ENCODE assay signal across 9 mouse cellular contexts in genomic region chr11:57696207-57696676, GRCm38 (mm10). TPM values are rescaled to one million over a fixed set of nuclear protein-coding genes. Genes with fewer than 3 reads are reported as not detected.
DNase-seq lines count a peak whose midpoint lies in the region; ATAC-seq and TF ChIP-seq lines count a peak whose summit lies in the region.
"Had no signal": no experiment of that assay in that cellular context is flagged by ENCODE, and none has a peak within 500 bp of the region (broad histone marks: within the 10 kb centered on the region; RNA-seq: fewer than 3 reads in every experiment).

No protein-coding gene starts in this region.

- no peak for TF ChIP-seq CTCF in heart, postnatal 0 days (IDR thresholded peaks at IDR 0.05; ENCODE audit: low read depth)

- 0 out of 2 replicates have a peak, but pooled peaks cover 3% of the 10 kb centered on the region for H3K4me1 ChIP-seq in heart, postnatal 0 days (ENCODE audit: control insufficient read depth, insufficient read depth)
- peaks cover 13% of the 10 kb centered on the region; the same call in 1 of the 2 replicates for H3K4me1 ChIP-seq in brown adipose tissue, adult 24 weeks (ENCODE audit: control insufficient read depth, insufficient read depth, insufficient read length, low read length)
- peaks cover 33% of the 10 kb centered on the region for H3K4me1 ChIP-seq in forebrain, embryonic 13.5 days
- H3K4me1 ChIP-seq in midbrain, embryonic 10.5 days, result peaks cover 47% of the 10 kb centered on the region

- no peaks in the 10 kb centered on the region for H3K36me3 ChIP-seq in heart, postnatal 0 days (replicated peaks; ENCODE audit: control insufficient read depth, insufficient read depth, low read length)
- H3K36me3 ChIP-seq in forebrain, embryonic 13.5 days (ENCODE audit: poor library complexity, severe bottlenecking), result no peaks in the 10 kb centered on the region
- peaks cover 14% of the 10 kb centered on the region for H3K36me3 ChIP-seq in midbrain, embryonic 10.5 days

- H3K27me3 ChIP-seq in heart, postnatal 0 days (ENCODE audit: control insufficient read depth, insufficient read depth, low read length), result no peaks in the 10 kb centered on the region
- H3K27me3 ChIP-seq in forebrain, embryonic 13.5 days, result no peaks in the 10 kb centered on the region
- peaks cover 43% of the 10 kb centered on the region for H3K27me3 ChIP-seq in midbrain, embryonic 10.5 days (ENCODE audit: low read depth, poor library complexity, severe bottlenecking)
- H3K27me3 ChIP-seq: liver, embryonic 15.5 days had no signal

- H3K9me3 ChIP-seq in heart, postnatal 0 days (replicated peaks; ENCODE audit: control insufficient read depth, low read length), result no peaks in the 10 kb centered on the region
- no peaks in the 10 kb centered on the region for H3K9me3 ChIP-seq in forebrain, embryonic 13.5 days (replicated peaks)
- H3K9me3 ChIP-seq in midbrain, embryonic 10.5 days (replicated peaks), result no peaks in the 10 kb centered on the region
- H3K9me3 ChIP-seq: liver, embryonic 15.5 days had no signal

- peak overlapping the region; percentile 34; the same call in 1 of the 2 replicates for H3K27ac ChIP-seq in heart, postnatal 0 days (ENCODE audit: low read depth)
- peak overlapping the region; percentile 39 for H3K27ac ChIP-seq in brown adipose tissue, adult 24 weeks (replicated peaks; ENCODE audit: low read depth, low read length)
- H3K27ac ChIP-seq in forebrain, embryonic 13.5 days, result peak overlapping the region; percentile 61; the same call in 1 of the 2 replicates
- peak overlapping the region; percentile 79 for H3K27ac ChIP-seq in midbrain, embryonic 10.5 days (replicated peaks)
- H3K27ac ChIP-seq: liver, embryonic 15.5 days had no signal

- no peak for TF ChIP-seq EP300 in heart, postnatal 0 days (IDR thresholded peaks at IDR 0.05; ENCODE audit: low read depth)

- peak overlapping the region; percentile 28 for H3K4me2 ChIP-seq in heart, postnatal 0 days (ENCODE audit: low read depth, low read length)
- H3K4me2 ChIP-seq in forebrain, embryonic 13.5 days, result peak overlapping the region; percentile 50
- H3K4me2 ChIP-seq: liver, embryonic 15.5 days had no signal

- 37% methylated on average over 17 of the region's 17 CpGs for WGBS in heart, postnatal 0 days
- WGBS in forebrain, embryonic 13.5 days, result 9% methylated on average over 17 of the region's 17 CpGs
- 26% methylated on average over 17 of the region's 17 CpGs for WGBS in midbrain, embryonic 10.5 days

- ATAC-seq in heart, postnatal 0 days (ENCODE audit: insufficient read depth, low read depth), result no peak
- ATAC-seq in forebrain, embryonic 13.5 days, result peak; percentile 67
- ATAC-seq in cerebellum, adult (ENCODE audit: insufficient number of reproducible peaks, low FRiP score, low TSS enrichment), result no peak

- DNase-seq in heart, postnatal 0 days (ENCODE audit: low spot score), result no peak
- no peak for DNase-seq in heart, adult 8-10 months (ENCODE audit: low spot score)
- DNase-seq in midbrain, embryonic 10.5 days (ENCODE audit: low spot score), result peak; percentile 69
- no peak for DNase-seq in urinary bladder, postnatal 25 days (ENCODE audit: low spot score)
- no peak for DNase-seq in urinary bladder, postnatal 36 days (ENCODE audit: low spot score in 2 of 2)

- H3K9ac ChIP-seq in heart, postnatal 0 days (replicated peaks; ENCODE audit: low read depth, low read length), result no peak overlapping the region
- peak overlapping the region; percentile 44 for H3K9ac ChIP-seq in forebrain, embryonic 13.5 days
- H3K9ac ChIP-seq: liver, embryonic 15.5 days had no signal

- H3K4me3 ChIP-seq in heart, postnatal 0 days (ENCODE audit: low read depth, low read length), result no peak overlapping the region
- H3K4me3 ChIP-seq in brown adipose tissue, adult 24 weeks (ENCODE audit: insufficient read depth, low read depth, low read length), result no peak overlapping the region; the same call in 1 of the 2 replicates
- peak overlapping the region; percentile 9; the same call in 1 of the 2 replicates for H3K4me3 ChIP-seq in forebrain, embryonic 13.5 days
- H3K4me3 ChIP-seq in midbrain, embryonic 10.5 days, result peak overlapping the region; percentile 31
- H3K4me3 ChIP-seq: liver, embryonic 15.5 days had no signal

RNA-seq across cellular contexts. Expression of gene Galnt10, which starts 51.0 kb away (rescaled TPM):
- 3.4 and 10.4 TPM in 2 replicates for total RNA-seq in heart, postnatal 0 days (2014; rRNA removed; ENCODE audit: low replicate concordance)
- polyA plus RNA-seq in heart, postnatal 0 days (2015; fragmentation: Nextera tagmentation; extraction: Ambion mirVana), result 4.2 and 4.3 TPM in 2 replicates
- total RNA-seq in heart, adult 8-10 months (2022), result 1 to 10 TPM; 5.7 to 8.1 (median 6.9) TPM
- 2.5 and 3.3 TPM in 2 replicates for polyA plus RNA-seq in brown adipose tissue, adult 24 weeks (2012; ENCODE audit: insufficient read depth, insufficient read length, missing spikeins)
- 10.4 and 10.7 TPM in 2 replicates for polyA plus RNA-seq in forebrain, embryonic 13.5 days (2015; fragmentation: Nextera tagmentation; extraction: Ambion mirVana)
- polyA plus RNA-seq in midbrain, embryonic 10.5 days (2016; fragmentation: Nextera tagmentation; extraction: Ambion mirVana), result 28.1 and 30.7 TPM in 2 replicates

Comparison
In these comparisons a context has a peak if more than half of its experiments do, and no peak if none do; other contexts are left out.
1. H3K4me3 ChIP-seq: peak in forebrain, embryonic 13.5 days (single experiment) and midbrain, embryonic 10.5 days (single experiment); none in heart, postnatal 0 days (single experiment) and brown adipose tissue, adult 24 weeks (single experiment).
2. Peak in every context shown above with its lines, with median percentiles within 50 percentile points of each other: H3K27ac ChIP-seq.